Mouse (Mus musculus): ENCODE results near the gene E130114P18Rik.

The E130114P18Rik gene

GRCm38 (mm10) chr4:97710048-97710765 lies 67.7 kb downstream of the E130114P18Rik start:
- in situ Hi-C loops (cut with MboI, MseI) = no loop called here

GRCm38 (mm10) chr4:97707373-97708152 lies 70.3 kb downstream of the E130114P18Rik start:
- in situ Hi-C loops (cut with MboI, MseI) = no loop called here

GRCm38 (mm10) chr4:97696684-97697615 lies 80.9 kb downstream of the E130114P18Rik start:
- in situ Hi-C loops (cut with MboI, MseI) = no loop called here

GRCm38 (mm10) chr4:97695414-97696040 lies 82.4 kb downstream of the E130114P18Rik start:
- in situ Hi-C loops (cut with MboI, MseI) = no loop called here

- in situ Hi-C loops (cut with MboI, MseI) = no loop called here
Observed at GRCm38 (mm10) chr4:97693931-97694330, 83.9 kb downstream of the E130114P18Rik start.

- in situ Hi-C loops (cut with MboI, MseI) = no loop called here
Observed at GRCm38 (mm10) chr4:97693054-97693453, 84.8 kb downstream of the E130114P18Rik start.

GRCm38 (mm10) chr4:97690384-97690766 lies 87.5 kb downstream of the E130114P18Rik start:
- in situ Hi-C loops (cut with MboI, MseI) = no loop called here

- in situ Hi-C loops (cut with MboI, MseI) = no loop called here
Observed at GRCm38 (mm10) chr4:97689456-97690383, 88.2 kb downstream of the E130114P18Rik start.

- in situ Hi-C loops (cut with MboI, MseI) = no loop called here
Observed at GRCm38 (mm10) chr4:97686020-97686419, 91.9 kb downstream of the E130114P18Rik start.

- in situ Hi-C loops (cut with MboI, MseI) = no loop called here
Observed at GRCm38 (mm10) chr4:97676579-97676937, 101.3 kb downstream of the E130114P18Rik start.

- in situ Hi-C loops (cut with MboI, MseI) = no loop called here
Observed at GRCm38 (mm10) chr4:97675741-97676578, 101.9 kb downstream of the E130114P18Rik start.

GRCm38 (mm10) chr4:97673854-97674510 lies 103.9 kb downstream of the E130114P18Rik start:
- in situ Hi-C loops (cut with MboI, MseI) = no loop called here

- in situ Hi-C loops (cut with MboI, MseI) = no loop called here
Observed at GRCm38 (mm10) chr4:97672501-97672900, 105.4 kb downstream of the E130114P18Rik start.

- in situ Hi-C loops (cut with MboI, MseI) = no loop called here
Observed at GRCm38 (mm10) chr4:97671911-97672310, 106.0 kb downstream of the E130114P18Rik start.

- in situ Hi-C loops (cut with MboI, MseI) = no loop called here
Observed at GRCm38 (mm10) chr4:97670418-97670817, 107.5 kb downstream of the E130114P18Rik start.

- in situ Hi-C loops (cut with MboI, MseI) = no loop called here
Observed at GRCm38 (mm10) chr4:97669808-97670207, 108.1 kb downstream of the E130114P18Rik start.

GRCm38 (mm10) chr4:97665428-97665755 lies 112.5 kb downstream of the E130114P18Rik start:
- in situ Hi-C loops (cut with MboI, MseI) = no loop called here

GRCm38 (mm10) chr4:97664738-97665427 lies 113.0 kb downstream of the E130114P18Rik start:
- in situ Hi-C loops (cut with MboI, MseI) = no loop called here

Data from regulatory T cell (primary cell).